Mouse (Mus musculus) MEL (cell line): Measurements from ENCODE around the gene Cela3b. TPM values are rescaled to one million over a fixed set of nuclear protein-coding genes. Genes with fewer than 3 reads are reported as not detected.

ENCODE experiments used
- DNase-seq: peaks from one replicate; pipeline ENCODE4 v3.0.0; 2011; ENCODE audit warnings: low read depth, low spot score
- H3K27ac ChIP-seq: 2 replicates; pipeline ENCODE4 v1.5.1; 2012; ENCODE audit warnings: low read depth, mild to moderate bottlenecking, control low read depth, low read length, moderate library complexity; ENCODE audit not compliant: control insufficient read depth
- H3K27me3 ChIP-seq, 2 experiments: fragments of 150-350 bp in 1 of 2; sonication (generic) in 1 of 2; 2 replicates each; pipeline ENCODE4 v1.6.1; 2012; ENCODE audit warnings: low read length in 2 of 2, mild to moderate bottlenecking in 2 of 2, improper control_type of control experiment in 1 of 2, moderate library complexity in 1 of 2; ENCODE audit not compliant: insufficient read depth in 2 of 2, control insufficient read depth in 1 of 2
- H3K36me3 ChIP-seq, 2 experiments: 2 replicates each; pipeline ENCODE4 v1.6.1; 2012 to 2014; ENCODE audit warnings: low read length in 2 of 2, improper control_type of control experiment in 1 of 2, inconsistent platforms in 1 of 2, mild to moderate bottlenecking in 1 of 2; ENCODE audit not compliant: insufficient read depth in 2 of 2, control insufficient read depth in 1 of 2
- H3K4me1 ChIP-seq, 2 experiments: fragments of 150-350 bp in 1 of 2; sonication (generic) in 1 of 2; 2 replicates each; pipeline ENCODE4 v1.6.1; 2012; ENCODE audit warnings: low read length in 2 of 2, improper control_type of control experiment in 1 of 2, mild to moderate bottlenecking in 1 of 2; ENCODE audit not compliant: insufficient read depth in 2 of 2, control insufficient read depth in 1 of 2
- H3K4me3 ChIP-seq, 2 experiments: fragments of 150-350 bp in 1 of 2; sonication (generic) in 1 of 2; 2 replicates each; pipeline ENCODE4 v1.5.1; 2012; ENCODE audit warnings: low read depth in 2 of 2, low read length in 2 of 2, mild to moderate bottlenecking in 2 of 2, moderate library complexity in 2 of 2, control low read depth in 1 of 2, improper control_type of control experiment in 1 of 2; ENCODE audit not compliant: control insufficient read depth in 1 of 2, insufficient read depth in 1 of 2
- H3K79me2 ChIP-seq: 2 replicates; pipeline ENCODE4 v1.6.1; 2012; ENCODE audit warnings: mild to moderate bottlenecking, low read length, moderate library complexity; ENCODE audit not compliant: control insufficient read depth, poor library complexity, insufficient read depth
- H3K9ac ChIP-seq: 2 replicates; pipeline ENCODE4 v1.6.1; 2012; ENCODE audit warnings: low read depth, mild to moderate bottlenecking, control low read depth, low read length, moderate library complexity; ENCODE audit not compliant: control insufficient read depth, poor library complexity, severe bottlenecking
- H3K9me3 ChIP-seq: fragments of 150-350 bp; sonication (generic); replicated peaks from 2 replicates; pipeline ENCODE4 v1.6.1; 2012; ENCODE audit warnings: mild to moderate bottlenecking, low read length, improper control_type of control experiment, moderate library complexity; ENCODE audit not compliant: insufficient read depth
- BHLHE40 ChIP-seq: IDR thresholded peaks from 2 replicates; pipeline ENCODE4 v1.6.1; 2012; ENCODE audit warnings: low read depth, mild to moderate bottlenecking, inconsistent platforms, low read length, improper control_type of control experiment, borderline replicate concordance
- CHD1 ChIP-seq: IDR thresholded peaks from 2 replicates; pipeline ENCODE4 v1.6.1; 2012; ENCODE audit warnings: low read depth, mild to moderate bottlenecking, inconsistent platforms, low read length, improper control_type of control experiment
- E2F4 ChIP-seq: IDR thresholded peaks from 2 replicates; pipeline ENCODE4 v1.6.1; 2011; ENCODE audit warnings: low read depth, low read length, improper control_type of control experiment, borderline replicate concordance
- EP300 ChIP-seq, 2 experiments: IDR thresholded peaks; 2 replicates each; pipeline ENCODE4 v1.6.1; 2011; ENCODE audit warnings: improper control_type of control experiment in 2 of 2, low read length in 2 of 2, low read depth in 1 of 2, mild to moderate bottlenecking in 1 of 2
- ETS1 ChIP-seq: IDR thresholded peaks from 2 replicates; pipeline ENCODE4 v1.6.1; 2012; ENCODE audit warnings: low read depth, mild to moderate bottlenecking, inconsistent platforms, low read length, improper control_type of control experiment, moderate library complexity
- GATA1 ChIP-seq: IDR thresholded peaks from 2 replicates; pipeline ENCODE4 v1.6.1; 2011; ENCODE audit warnings: low read depth, low read length, improper control_type of control experiment
- HCFC1 ChIP-seq: IDR thresholded peaks from 2 replicates; pipeline ENCODE4 v1.6.1; 2012; ENCODE audit warnings: low read depth, mild to moderate bottlenecking, inconsistent platforms, low read length, improper control_type of control experiment, moderate library complexity
- JUND ChIP-seq: IDR thresholded peaks from 2 replicates; pipeline ENCODE4 v1.6.1; 2011; ENCODE audit warnings: low read depth, mild to moderate bottlenecking, improper control_type of control experiment, low read length
- KAT2A ChIP-seq: conservative IDR thresholded peaks from 2 replicates; pipeline ENCODE4 v1.6.1; 2012; ENCODE audit warnings: low read depth, low read length, improper control_type of control experiment, inconsistent platforms
- MAFK ChIP-seq: IDR thresholded peaks from 2 replicates; pipeline ENCODE4 v1.6.1; 2011; ENCODE audit warnings: low read depth, mild to moderate bottlenecking, low read length, improper control_type of control experiment, borderline replicate concordance
- MAX ChIP-seq: IDR thresholded peaks from 2 replicates; pipeline ENCODE4 v1.6.1; 2011; ENCODE audit warnings: low read length, improper control_type of control experiment
- MAZ ChIP-seq: IDR thresholded peaks from 2 replicates; pipeline ENCODE4 v1.6.1; 2012; ENCODE audit warnings: low read depth, mild to moderate bottlenecking, inconsistent platforms, low read length, improper control_type of control experiment
- MXI1 ChIP-seq: IDR thresholded peaks from 2 replicates; pipeline ENCODE4 v1.6.1; 2011; ENCODE audit warnings: mild to moderate bottlenecking, low read depth, low read length, improper control_type of control experiment
- MYB ChIP-seq: IDR thresholded peaks from 2 replicates; pipeline ENCODE4 v1.6.1; 2011; ENCODE audit warnings: mild to moderate bottlenecking, low read depth, low read length, improper control_type of control experiment
- POLR2A ChIP-seq, 2 experiments: IDR thresholded peaks; 2 replicates each; pipeline ENCODE4 v1.6.1; 2011 to 2012; ENCODE audit warnings: low read length in 2 of 2, mild to moderate bottlenecking in 2 of 2, control low read depth in 1 of 2, improper control_type of control experiment in 1 of 2, low read depth in 1 of 2, moderate library complexity in 1 of 2; ENCODE audit not compliant: control insufficient read depth in 1 of 2, insufficient read depth in 1 of 2, poor library complexity in 1 of 2
- POLR2AphosphoS5 ChIP-seq: IDR thresholded peaks from 2 replicates; pipeline ENCODE4 v1.6.1; 2012; ENCODE audit warnings: low read depth, borderline replicate concordance, mild to moderate bottlenecking, inconsistent platforms, low read length, moderate library complexity, mixed read lengths
- SIN3A ChIP-seq: IDR thresholded peaks from 2 replicates; pipeline ENCODE4 v1.6.1; 2012; ENCODE audit warnings: low read length, improper control_type of control experiment, inconsistent platforms
- UBTF ChIP-seq: IDR thresholded peaks from 2 replicates; pipeline ENCODE4 v1.6.1; 2012; ENCODE audit warnings: low read depth, mild to moderate bottlenecking, inconsistent platforms, low read length, improper control_type of control experiment, moderate library complexity, borderline replicate concordance; ENCODE audit not compliant: insufficient read depth
- USF2 ChIP-seq, 2 experiments: IDR thresholded peaks; 2 replicates each; pipeline ENCODE4 v1.6.1; 2011 to 2012; ENCODE audit warnings: improper control_type of control experiment in 2 of 2, low read length in 2 of 2, borderline replicate concordance in 1 of 2, inconsistent platforms in 1 of 2, low read depth in 1 of 2, mild to moderate bottlenecking in 1 of 2; ENCODE audit not compliant: insufficient read depth in 1 of 2
- ZMIZ1 ChIP-seq: IDR thresholded peaks from 2 replicates; pipeline ENCODE4 v1.6.1; 2012; ENCODE audit warnings: low read depth, mild to moderate bottlenecking, inconsistent platforms, low read length, improper control_type of control experiment, moderate library complexity
- ZNF384 ChIP-seq: IDR thresholded peaks from 2 replicates; pipeline ENCODE4 v1.6.1; 2012; ENCODE audit warnings: low read depth, mild to moderate bottlenecking, inconsistent platforms, low read length, improper control_type of control experiment
- polyA plus RNA-seq, 2 experiments: library from polyadenylated mRNA; stranded (reverse) in 1 of 2; unstranded in 1 of 2; fragments of >175 nt in 1 of 2; fragments of >200 nt in 1 of 2; gene quantifications; 2 replicates each; pipeline versions ENCODE4 v1.2.1 to v1.2.4; 2012; ENCODE audit warnings: low replicate concordance in 2 of 2, low read depth in 1 of 2; ENCODE audit not compliant: insufficient read length in 2 of 2, insufficient read depth in 1 of 2, missing spikeins in 1 of 2
- total RNA-seq: library from RNA; depleted of rRNA; stranded (reverse); fragments of 300-350 nt; gene quantifications from 2 replicates; pipeline ENCODE4 v1.2.3, GENCODE M21; 2012

Cela3b gene
- total and polyA plus RNA-seq, 3 experiments, result not detected

- no peaks in the 10 kb centered on the region for H3K36me3 ChIP-seq
- H3K4me1 ChIP-seq, result no peaks in the 10 kb centered on the region
- H3K9ac ChIP-seq, result no peak overlapping the region
- no peaks in the 10 kb centered on the region for H3K79me2 ChIP-seq
- H3K9me3 ChIP-seq, result no peaks in the 10 kb centered on the region
- H3K4me3 ChIP-seq, result no peak overlapping the region
- no peak overlapping the region for H3K27ac ChIP-seq
- no peak for TF ChIP-seq CHD1
- no peak for TF ChIP-seq KAT2A
- no peak for TF ChIP-seq UBTF
- TF ChIP-seq SIN3A, result no peak
- TF ChIP-seq POLR2AphosphoS5, result no peak
- TF ChIP-seq MAFK, result no peak
- TF ChIP-seq E2F4, result no peak
- TF ChIP-seq MYB, result no peak
- TF ChIP-seq ZMIZ1, result no peak
- TF ChIP-seq JUND, result no peak
- TF ChIP-seq ETS1, result no peak
- no peak for TF ChIP-seq EP300 (IDR thresholded peaks at IDR 0.05; ENCODE audit: low read depth in 1 of 2, low read length in 2 of 2)
- TF ChIP-seq USF2 (IDR thresholded peaks at IDR 0.05; ENCODE audit: borderline replicate concordance in 1 of 2, insufficient read depth in 1 of 2, low read depth in 1 of 2, low read length in 2 of 2), result no peak
- TF ChIP-seq MAZ, result no peak
- TF ChIP-seq BHLHE40, result no peak
- no peak for TF ChIP-seq POLR2A (IDR thresholded peaks at IDR 0.05; ENCODE audit: control insufficient read depth in 1 of 2, insufficient read depth in 1 of 2, low read depth in 1 of 2, low read length in 2 of 2, poor library complexity in 1 of 2)
- H3K27me3 ChIP-seq, result no peaks in the 10 kb centered on the region
- DNase-seq, result no peak
Measured at GRCm38 (mm10) chr4:137458861-137459260, 28.5 kb upstream of the Cela3b start.

GRCm38 (mm10) chr4:137458310-137458709 lies 28.0 kb upstream of the Cela3b start:
- no peaks in the 10 kb centered on the region for H3K9me3 ChIP-seq
- H3K9ac ChIP-seq, result no peak overlapping the region
- DNase-seq, result no peak
- TF ChIP-seq ZNF384 (no peak), USF2 (IDR thresholded peaks at IDR 0.05; ENCODE audit: borderline replicate concordance in 1 of 2, insufficient read depth in 1 of 2, low read depth in 1 of 2, low read length in 2 of 2) (no peak), GATA1 (no peak), MAFK (no peak), E2F4 (no peak), MXI1 (no peak), MAZ (no peak), HCFC1 (no peak), MAX (no peak)
- no peak overlapping the region for H3K4me3 ChIP-seq
- no peaks in the 10 kb centered on the region for H3K27me3 ChIP-seq
- H3K36me3 ChIP-seq, result no peaks in the 10 kb centered on the region
- H3K27ac ChIP-seq, result no peak overlapping the region
- H3K4me1 ChIP-seq, result no peaks in the 10 kb centered on the region
- no peaks in the 10 kb centered on the region for H3K79me2 ChIP-seq
